Mouse (Mus musculus): Measurements from ENCODE around the gene Atg4d.

DNA sequence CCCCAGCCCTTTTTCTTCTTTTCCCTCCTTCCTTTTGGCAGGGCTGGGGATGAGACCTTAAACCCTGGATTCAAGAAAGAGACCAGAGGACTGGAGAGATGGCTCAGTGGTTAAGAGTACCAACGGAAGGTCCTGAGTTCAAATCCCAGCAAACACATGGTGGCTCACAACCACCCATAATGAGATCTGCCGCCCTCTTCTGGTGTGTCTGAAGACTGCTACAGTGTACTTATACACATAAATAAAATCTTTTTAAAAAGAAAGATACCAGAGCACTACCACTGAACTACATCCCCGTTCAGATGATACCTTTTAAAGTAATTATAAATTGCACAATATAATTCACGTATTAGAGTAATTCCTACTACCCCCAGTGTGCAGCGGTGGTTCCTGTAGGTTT is 32.2 kb upstream of the Atg4d start:
- TF ChIP-seq CTCF (IDR thresholded peaks at IDR 0.05; ENCODE audit: low read depth), result 0 out of 2 replicates have a peak, but pooled peaks have one; percentile 6
- TF ChIP-seq EP300 (optimal IDR thresholded peaks at IDR 0.05), result no peak
